Mouse (Mus musculus): ENCODE measurements around the gene Gm12184. TPM values are rescaled to one million over a fixed set of nuclear protein-coding genes. Genes with fewer than 3 reads are reported as not detected.

Gene Gm12184
- polyA plus RNA-seq, 1 experiment from 2014 or later, result 4.4 TPM

- DNase-seq (ENCODE audit: low spot score) (no peak), ATAC-seq (no peak)
Measured at GRCm38 (mm10) chr11:48843202-48843601, 16.7 kb upstream of the Gm12184 start.

DNA sequence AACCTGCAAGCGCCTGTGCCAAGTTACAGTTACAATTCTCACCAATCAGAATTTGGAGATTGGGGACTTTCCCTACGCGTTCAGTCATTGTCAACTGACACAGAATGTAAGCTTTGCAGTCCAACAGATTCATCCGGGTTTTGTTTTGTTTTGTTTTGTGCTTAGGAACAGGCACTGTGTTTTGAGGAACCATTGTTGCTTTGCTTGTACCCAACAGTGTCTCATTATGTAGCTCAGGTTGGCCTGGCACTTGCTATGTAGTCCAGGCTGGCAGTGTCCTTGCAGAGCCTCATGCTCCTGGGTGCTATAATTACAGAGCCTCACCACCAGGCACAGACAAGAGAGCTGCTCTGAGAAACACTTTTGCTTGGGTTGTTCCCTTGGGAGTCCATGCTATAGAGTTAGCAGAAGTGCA, 15.9 kb upstream of the Gm12184 start:
- no peaks in the 10 kb centered on the region for H3K9me3 ChIP-seq (ENCODE audit: low read length)
- ATAC-seq (peak; percentile 12; the same call in 1 of the 2 replicates), DNase-seq (ENCODE audit: low spot score) (no peak)
- no peak overlapping the region for H3K4me3 ChIP-seq (ENCODE audit: low read depth, low read length)
- H3K36me3 ChIP-seq (ENCODE audit: insufficient read depth, low read length), result no peaks in the 10 kb centered on the region
- no peaks in the 10 kb centered on the region for H3K27me3 ChIP-seq (replicated peaks; ENCODE audit: insufficient read depth, low read length)
- H3K4me2 ChIP-seq (replicated peaks; ENCODE audit: low read depth, low read length), result no peak overlapping the region
- H3K4me1 ChIP-seq (ENCODE audit: insufficient read depth, low read depth, low read length), result no peaks in the 10 kb centered on the region; the same call in 1 of the 2 replicates
- 67% methylated on average over 4 of the region's 4 CpGs for WGBS
- no peak overlapping the region for H3K9ac ChIP-seq (replicated peaks; ENCODE audit: low read depth)
- TF ChIP-seq EP300 (IDR thresholded peaks at IDR 0.05) (no peak), CTCF (IDR thresholded peaks at IDR 0.05) (no peak)
- no peak overlapping the region for H3K27ac ChIP-seq (ENCODE audit: low read length)

More at GRCm38 (mm10) chr11:48843202-48843601, 16.7 kb upstream of the Gm12184 start:
- H3K9ac ChIP-seq (replicated peaks; ENCODE audit: low read depth), result no peak overlapping the region
- no peaks in the 10 kb centered on the region; the same call in 1 of the 2 replicates for H3K4me1 ChIP-seq (ENCODE audit: insufficient read depth, low read depth, low read length)
- no peak overlapping the region for H3K4me2 ChIP-seq (replicated peaks; ENCODE audit: low read depth, low read length)
- H3K4me3 ChIP-seq (ENCODE audit: low read depth, low read length), result no peak overlapping the region
- no peaks in the 10 kb centered on the region for H3K27me3 ChIP-seq (replicated peaks; ENCODE audit: insufficient read depth, low read length)
- no peak overlapping the region for H3K27ac ChIP-seq (ENCODE audit: low read length)
- no peak for TF ChIP-seq EP300 (IDR thresholded peaks at IDR 0.05)
- TF ChIP-seq CTCF (IDR thresholded peaks at IDR 0.05), result no peak
- H3K9me3 ChIP-seq (ENCODE audit: low read length), result no peaks in the 10 kb centered on the region
- WGBS, result 55% methylated on average over 11 of the region's 11 CpGs
- H3K36me3 ChIP-seq (ENCODE audit: insufficient read depth, low read length), result no peaks in the 10 kb centered on the region

DNA sequence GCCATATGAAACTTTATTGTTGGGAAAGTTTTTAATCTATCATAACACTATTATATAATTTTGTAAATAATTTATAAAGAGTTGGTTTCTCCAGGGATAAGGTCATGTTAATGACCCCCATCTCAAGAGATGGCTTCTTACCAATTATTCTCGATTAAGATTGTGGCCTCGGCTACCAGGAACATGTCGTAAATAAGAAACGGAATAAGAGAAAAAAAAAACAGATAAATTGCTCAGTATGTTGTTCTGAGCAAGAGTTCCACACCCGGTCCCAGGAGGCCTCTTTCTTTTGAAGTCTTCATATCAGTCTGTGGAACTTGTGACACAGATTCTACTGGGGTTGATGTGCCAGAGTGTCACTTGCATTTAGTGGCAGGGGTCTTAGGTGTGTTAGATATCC, 14.8 kb upstream of the Gm12184 start:
- H3K4me2 ChIP-seq (replicated peaks; ENCODE audit: low read depth, low read length), result no peak overlapping the region
- no peak overlapping the region for H3K4me3 ChIP-seq (ENCODE audit: low read depth, low read length)
- H3K27ac ChIP-seq (ENCODE audit: low read length), result no peak overlapping the region
- H3K36me3 ChIP-seq (ENCODE audit: insufficient read depth, low read length), result no peaks in the 10 kb centered on the region
- no peaks in the 10 kb centered on the region for H3K9me3 ChIP-seq (ENCODE audit: low read length)
- 83% methylated on average over 5 of the region's 5 CpGs for WGBS
- H3K4me1 ChIP-seq (ENCODE audit: insufficient read depth, low read depth, low read length), result peaks cover 4% of the 10 kb centered on the region; the same call in 1 of the 2 replicates
- TF ChIP-seq EP300 (IDR thresholded peaks at IDR 0.05) (no peak), CTCF (IDR thresholded peaks at IDR 0.05) (no peak)
- ATAC-seq (no peak), DNase-seq (ENCODE audit: low spot score) (no peak)
- no peaks in the 10 kb centered on the region for H3K27me3 ChIP-seq (replicated peaks; ENCODE audit: insufficient read depth, low read length)
- H3K9ac ChIP-seq (replicated peaks; ENCODE audit: low read depth), result no peak overlapping the region

- no peak overlapping the region for H3K4me3 ChIP-seq (ENCODE audit: low read depth, low read length)
- H3K27me3 ChIP-seq (replicated peaks; ENCODE audit: insufficient read depth, low read length), result no peaks in the 10 kb centered on the region
- H3K9ac ChIP-seq (replicated peaks; ENCODE audit: low read depth), result no peak overlapping the region
- no peak for DNase-seq (ENCODE audit: low spot score)
- no peaks in the 10 kb centered on the region for H3K9me3 ChIP-seq (ENCODE audit: low read length)
- H3K4me1 ChIP-seq (ENCODE audit: insufficient read depth, low read depth, low read length), result peaks cover 4% of the 10 kb centered on the region; the same call in 1 of the 2 replicates
- ATAC-seq, result no peak
- no peak overlapping the region for H3K4me2 ChIP-seq (replicated peaks; ENCODE audit: low read depth, low read length)
- no peaks in the 10 kb centered on the region for H3K36me3 ChIP-seq (ENCODE audit: insufficient read depth, low read length)
- H3K27ac ChIP-seq (ENCODE audit: low read length), result no peak overlapping the region
- TF ChIP-seq CTCF (IDR thresholded peaks at IDR 0.05) (no peak), EP300 (IDR thresholded peaks at IDR 0.05) (no peak)
Measured at GRCm38 (mm10) chr11:48840805-48841204, 14.3 kb upstream of the Gm12184 start.

GRCm38 (mm10) chr11:48838879-48839680, 12.6 kb upstream of the Gm12184 start:
- DNase-seq (ENCODE audit: low spot score) (no peak), ATAC-seq (no peak)
- Histone ChIP-seq H3K27me3 (replicated peaks; ENCODE audit: insufficient read depth, low read length) (no peaks in the 10 kb centered on the region), H3K9me3 (ENCODE audit: low read length) (no peaks in the 10 kb centered on the region), H3K4me2 (replicated peaks; ENCODE audit: low read depth, low read length) (no peak overlapping the region), H3K27ac (ENCODE audit: low read length) (no peak overlapping the region), H3K4me3 (ENCODE audit: low read depth, low read length) (no peak overlapping the region), H3K4me1 (ENCODE audit: insufficient read depth, low read depth, low read length) (peaks cover 4% of the 10 kb centered on the region; the same call in 1 of the 2 replicates), H3K9ac (replicated peaks; ENCODE audit: low read depth) (no peak overlapping the region), H3K36me3 (ENCODE audit: insufficient read depth, low read length) (no peaks in the 10 kb centered on the region)
- TF ChIP-seq EP300 (IDR thresholded peaks at IDR 0.05), result no peak
- no peak for TF ChIP-seq CTCF (IDR thresholded peaks at IDR 0.05)
- WGBS, result 75% methylated on average over 10 of the region's 10 CpGs

DNA sequence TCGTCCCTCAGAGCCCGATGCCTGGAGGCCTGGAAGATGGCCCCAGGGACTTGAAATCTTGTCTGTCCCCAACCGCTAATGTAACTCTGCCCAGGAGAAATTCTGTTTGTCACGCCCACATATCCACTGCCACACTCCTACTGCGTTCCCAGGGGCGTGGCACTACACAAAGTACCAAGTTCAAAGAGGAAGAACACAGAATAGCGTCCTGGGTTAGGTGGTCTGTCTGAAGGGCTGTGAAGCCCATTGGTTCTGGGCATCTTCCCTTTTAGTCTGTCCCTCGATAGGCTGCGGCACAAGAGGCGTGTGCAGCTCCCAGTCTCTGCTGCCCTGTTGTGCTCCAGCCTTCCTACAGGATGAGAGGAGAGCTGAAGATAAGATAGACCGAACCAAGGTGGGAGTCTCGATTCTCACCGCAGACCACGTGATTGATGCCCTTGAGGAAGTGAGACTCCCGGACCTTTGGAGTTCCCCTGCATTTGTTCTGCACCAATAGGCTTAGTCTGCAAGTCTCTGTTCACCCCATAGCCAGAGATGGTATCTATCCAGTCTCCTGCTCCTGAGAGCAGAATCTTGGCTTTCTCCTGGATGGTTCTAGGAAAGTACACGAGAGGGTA, 11.8 kb upstream of the Gm12184 start:
- ATAC-seq (peak; percentile 18; the same call in 1 of the 2 replicates), DNase-seq (ENCODE audit: low spot score) (peak; percentile 53)
- peak overlapping the region; percentile 85 for H3K4me3 ChIP-seq (ENCODE audit: low read depth, low read length)
- H3K36me3 ChIP-seq (ENCODE audit: insufficient read depth, low read length), result no peaks in the 10 kb centered on the region
- no peaks in the 10 kb centered on the region for H3K9me3 ChIP-seq (ENCODE audit: low read length)
- H3K27me3 ChIP-seq (replicated peaks; ENCODE audit: insufficient read depth, low read length), result no peaks in the 10 kb centered on the region
- TF ChIP-seq CTCF (IDR thresholded peaks at IDR 0.05) (no peak), EP300 (IDR thresholded peaks at IDR 0.05) (no peak)
- WGBS, result under 1% methylated on average over 16 of the region's 16 CpGs
- H3K4me2 ChIP-seq (replicated peaks; ENCODE audit: low read depth, low read length), result peak overlapping the region; percentile 92
- H3K4me1 ChIP-seq (ENCODE audit: insufficient read depth, low read depth, low read length), result peaks cover 4% of the 10 kb centered on the region; the same call in 1 of the 2 replicates
- H3K9ac ChIP-seq (replicated peaks; ENCODE audit: low read depth), result peak overlapping the region; percentile 29; the same call in 1 of the 2 replicates
- no peak overlapping the region for H3K27ac ChIP-seq (ENCODE audit: low read length)
